Mouse (Mus musculus): ENCODE results near the gene Slc17a3. TPM values are rescaled to one million over a fixed set of nuclear protein-coding genes. Genes with fewer than 3 reads are reported as not detected.
A peak's percentile ranks its signal among the peaks of the same experiment; 100 is the strongest.

Gene Slc17a3
- polyA plus RNA-seq, 1 experiment from 2014 or later = not detected

- Histone ChIP-seq H3K4me3 (ENCODE audit: low read depth, low read length) (no peak overlapping the region), H3K27me3 (ENCODE audit: insufficient read depth, low read length) (no peaks in the 10 kb centered on the region), H3K27ac (ENCODE audit: low read depth) (no peak overlapping the region), H3K4me1 (ENCODE audit: insufficient read depth) (no peaks in the 10 kb centered on the region), H3K9me3 (ENCODE audit: low read depth, low read length) (no peaks in the 10 kb centered on the region), H3K4me2 (no peak overlapping the region), H3K9ac (no peak overlapping the region), H3K36me3 (ENCODE audit: insufficient read depth) (no peaks in the 10 kb centered on the region)
- DNase-seq = no peak
- WGBS = 51% methylated on average over 4 of the region's 4 CpGs
- no peak for ATAC-seq (ENCODE audit: insufficient read depth)
- no peak for TF ChIP-seq CTCF (IDR thresholded peaks at IDR 0.05; ENCODE audit: low read depth)
Measured at GRCm38 (mm10) chr13:23893269-23893593, 54.0 kb downstream of the Slc17a3 start.

- ATAC-seq (ENCODE audit: insufficient read depth) (no peak), DNase-seq (peak; percentile 62)
- Histone ChIP-seq H3K9me3 (ENCODE audit: low read depth, low read length) (no peaks in the 10 kb centered on the region), H3K27ac (ENCODE audit: low read depth) (no peak overlapping the region), H3K9ac (no peak overlapping the region), H3K27me3 (ENCODE audit: insufficient read depth, low read length) (no peaks in the 10 kb centered on the region), H3K36me3 (ENCODE audit: insufficient read depth) (no peaks in the 10 kb centered on the region), H3K4me1 (ENCODE audit: insufficient read depth) (no peaks in the 10 kb centered on the region), H3K4me3 (ENCODE audit: low read depth, low read length) (no peak overlapping the region), H3K4me2 (no peak overlapping the region)
- 27% methylated on average over 6 of the region's 6 CpGs for WGBS
- no peak for TF ChIP-seq CTCF (IDR thresholded peaks at IDR 0.05; ENCODE audit: low read depth)
Measured at GRCm38 (mm10) chr13:23898242-23898641, 59.0 kb downstream of the Slc17a3 start.

- ATAC-seq (ENCODE audit: insufficient read depth) = no peak
Measured at GRCm38 (mm10) chr13:23906906-23907305, 67.7 kb downstream of the Slc17a3 start.

GRCm38 (mm10) chr13:23910121-23910520 lies 70.9 kb downstream of the Slc17a3 start:
- Histone ChIP-seq H3K9me3 (ENCODE audit: low read depth, low read length) (no peaks in the 10 kb centered on the region), H3K27me3 (ENCODE audit: insufficient read depth, low read length) (no peaks in the 10 kb centered on the region), H3K4me1 (ENCODE audit: insufficient read depth) (no peaks in the 10 kb centered on the region), H3K9ac (no peak overlapping the region), H3K4me2 (no peak overlapping the region), H3K4me3 (ENCODE audit: low read depth, low read length) (no peak overlapping the region), H3K27ac (ENCODE audit: low read depth) (no peak overlapping the region), H3K36me3 (ENCODE audit: insufficient read depth) (no peaks in the 10 kb centered on the region)
- 71% methylated on average over 5 of the region's 5 CpGs for WGBS
- DNase-seq (no peak), ATAC-seq (ENCODE audit: insufficient read depth) (no peak)
- TF ChIP-seq CTCF (IDR thresholded peaks at IDR 0.05; ENCODE audit: low read depth) = no peak

More at GRCm38 (mm10) chr13:23906906-23907305, 67.7 kb downstream of the Slc17a3 start:
- Histone ChIP-seq H3K36me3 (ENCODE audit: insufficient read depth) (no peaks in the 10 kb centered on the region), H3K4me3 (ENCODE audit: low read depth, low read length) (no peak overlapping the region), H3K9ac (no peak overlapping the region), H3K9me3 (ENCODE audit: low read depth, low read length) (no peaks in the 10 kb centered on the region), H3K27me3 (ENCODE audit: insufficient read depth, low read length) (no peaks in the 10 kb centered on the region), H3K27ac (ENCODE audit: low read depth) (no peak overlapping the region), H3K4me1 (ENCODE audit: insufficient read depth) (no peaks in the 10 kb centered on the region), H3K4me2 (no peak overlapping the region)
- no peak for TF ChIP-seq CTCF (IDR thresholded peaks at IDR 0.05; ENCODE audit: low read depth)
- 91% methylated on average over 5 of the region's 5 CpGs for WGBS
- no peak for DNase-seq

Other genes starting within 250 kb of the Slc17a3 start
- gene Hist1h2be, start 218.3 kb upstream of the Slc17a3 start, polyA plus RNA-seq (2014; fragmentation: Nextera tagmentation; extraction: Ambion mirVana) = 2.5 and 3.0 TPM in 2 replicates
- 22.6 and 25.7 TPM in 2 replicates for gene Hist1h1e, start 216.9 kb upstream of the Slc17a3 start, polyA plus RNA-seq (2014; fragmentation: Nextera tagmentation; extraction: Ambion mirVana)
- 1.5 and 2.1 TPM in 2 replicates for gene Hist1h2ac, start 155.5 kb upstream of the Slc17a3 start, polyA plus RNA-seq (2014; fragmentation: Nextera tagmentation; extraction: Ambion mirVana)
- 52.9 and 55.1 TPM in 2 replicates for gene Hist1h2bc, start 155.2 kb upstream of the Slc17a3 start, polyA plus RNA-seq (2014; fragmentation: Nextera tagmentation; extraction: Ambion mirVana)
- gene Hist1h1t, start 143.6 kb upstream of the Slc17a3 start, polyA plus RNA-seq (2014; fragmentation: Nextera tagmentation; extraction: Ambion mirVana) = not detected in 2 replicates
- 11.2 and 11.4 TPM in 2 replicates for gene Hist1h4c, start 141.0 kb upstream of the Slc17a3 start, polyA plus RNA-seq (2014; fragmentation: Nextera tagmentation; extraction: Ambion mirVana)
- 8.4 and 12.1 TPM in 2 replicates for gene Hfe, start 128.6 kb upstream of the Slc17a3 start, polyA plus RNA-seq (2014; fragmentation: Nextera tagmentation; extraction: Ambion mirVana)
- 30.5 and 32.3 TPM in 2 replicates for gene Hist1h1c, start 100.6 kb upstream of the Slc17a3 start, polyA plus RNA-seq (2014; fragmentation: Nextera tagmentation; extraction: Ambion mirVana)
- gene Hist1h3c, start 93.8 kb upstream of the Slc17a3 start, polyA plus RNA-seq (2014; fragmentation: Nextera tagmentation; extraction: Ambion mirVana) = 11.3 and 16.9 TPM in 2 replicates
- 1.6 and 4.0 TPM in 2 replicates for gene Hist1h2bb, start 92.7 kb upstream of the Slc17a3 start, polyA plus RNA-seq (2014; fragmentation: Nextera tagmentation; extraction: Ambion mirVana)
- gene Hist1h2ab, start 88.3 kb upstream of the Slc17a3 start, polyA plus RNA-seq (2014; fragmentation: Nextera tagmentation; extraction: Ambion mirVana) = 70.8 and 71.5 TPM in 2 replicates
- 18.4 and 18.7 TPM in 2 replicates for gene Hist1h3b, start 87.2 kb upstream of the Slc17a3 start, polyA plus RNA-seq (2014; fragmentation: Nextera tagmentation; extraction: Ambion mirVana)
- 4.3 and 7.5 TPM in 2 replicates for gene Hist1h4b, start 82.4 kb upstream of the Slc17a3 start, polyA plus RNA-seq (2014; fragmentation: Nextera tagmentation; extraction: Ambion mirVana)
- 0.66 TPM in 1 of 2 replicates, not detected in the other for gene Hist1h4a, start 78.2 kb upstream of the Slc17a3 start, polyA plus RNA-seq (2014; fragmentation: Nextera tagmentation; extraction: Ambion mirVana)
- 7.4 and 9.2 TPM in 2 replicates for gene Hist1h3a, start 77.0 kb upstream of the Slc17a3 start, polyA plus RNA-seq (2014; fragmentation: Nextera tagmentation; extraction: Ambion mirVana)
- gene Hist1h1a, start 75.8 kb upstream of the Slc17a3 start, polyA plus RNA-seq (2014; fragmentation: Nextera tagmentation; extraction: Ambion mirVana) = 5.2 and 5.5 TPM in 2 replicates
- 0.12 TPM in 1 of 2 replicates, not detected in the other for gene Trim38, start 69.5 kb upstream of the Slc17a3 start, polyA plus RNA-seq (2014; fragmentation: Nextera tagmentation; extraction: Ambion mirVana)
- 0.08 TPM in 1 of 2 replicates, not detected in the other for gene Slc17a2, start 32.4 kb upstream of the Slc17a3 start, polyA plus RNA-seq (2014; fragmentation: Nextera tagmentation; extraction: Ambion mirVana)
- gene Slc17a1, start 28.3 kb downstream of the Slc17a3 start, polyA plus RNA-seq (2014; fragmentation: Nextera tagmentation; extraction: Ambion mirVana) = not detected in 2 replicates
- gene Slc17a4, start 75.6 kb downstream of the Slc17a3 start, polyA plus RNA-seq (2014; fragmentation: Nextera tagmentation; extraction: Ambion mirVana) = not detected in 2 replicates
- gene Hist1h2ba, start 94.7 kb downstream of the Slc17a3 start, polyA plus RNA-seq (2014; fragmentation: Nextera tagmentation; extraction: Ambion mirVana) = not detected in 2 replicates
- gene Hist1h2aa, start 95.0 kb downstream of the Slc17a3 start, polyA plus RNA-seq (2014; fragmentation: Nextera tagmentation; extraction: Ambion mirVana) = not detected in 2 replicates
- not detected in 2 replicates for gene Scgn, start 151.8 kb downstream of the Slc17a3 start, polyA plus RNA-seq (2014; fragmentation: Nextera tagmentation; extraction: Ambion mirVana)

Data from lung, embryonic 14.5 days (tissue).